7 mouse cellular contexts compared by ENCODE assay signal in the genomic region with DNA sequence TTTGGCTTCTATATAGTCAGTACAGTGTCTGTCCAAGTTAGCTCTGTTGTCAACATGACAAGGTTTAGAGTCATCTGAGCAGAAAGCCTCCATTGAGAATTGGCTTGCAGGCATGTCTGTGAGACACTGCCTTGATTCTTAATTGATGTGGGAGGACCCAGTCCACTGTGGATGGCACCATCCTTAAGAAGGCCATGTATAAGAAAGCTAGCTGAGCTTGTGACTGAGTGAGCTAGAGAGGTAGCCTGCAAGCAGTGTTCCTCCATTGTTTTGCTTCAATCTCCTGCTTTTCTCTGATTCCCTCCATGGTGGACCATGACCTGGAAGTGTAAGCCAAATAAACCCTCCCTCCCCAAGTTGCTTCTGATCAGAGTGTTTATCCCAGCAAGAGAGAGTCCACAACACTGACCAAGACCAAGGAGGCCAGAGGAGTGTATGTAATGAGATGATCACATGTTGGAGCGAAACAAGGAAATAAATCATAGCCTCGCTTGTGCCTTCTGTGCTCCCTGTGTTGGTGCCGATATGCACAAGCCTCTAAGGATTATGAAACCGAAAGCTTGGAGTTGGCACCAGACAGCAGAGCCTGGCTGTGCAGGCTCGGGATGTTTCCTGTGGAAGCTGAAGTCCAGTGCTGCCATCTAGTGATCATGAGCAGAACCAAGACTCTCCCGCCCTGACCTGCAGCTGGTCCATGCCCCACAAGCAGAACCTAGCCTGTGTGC. TPM values are rescaled to one million over a fixed set of nuclear protein-coding genes. Genes with fewer than 3 reads are reported as not detected.
DNase-seq lines count a peak whose midpoint lies in the region; ATAC-seq lines count a peak whose summit lies in the region.

No protein-coding gene starts in this region.

- H3K27ac ChIP-seq in intestine, embryonic 15.5 days, result no peak overlapping the region
- no peak overlapping the region; the same call in 1 of the 2 replicates for H3K27ac ChIP-seq in midbrain, embryonic 10.5 days (replicated peaks)

- no peaks in the 10 kb centered on the region for H3K4me1 ChIP-seq in intestine, embryonic 15.5 days (replicated peaks)
- H3K4me1 ChIP-seq in midbrain, embryonic 10.5 days, result peaks cover 4% of the 10 kb centered on the region; the same call in 1 of the 2 replicates

- DNase-seq in adrenal gland, adult (ENCODE audit: inconsistent age in 2 of 2, low spot score in 1 of 2), result peak; percentile 87 to 95
- DNase-seq in embryo, embryonic 11 days, result peak; percentile 88
- peak; percentile 77 for DNase-seq in gastrocnemius, postnatal 25 days
- peak; percentile 82 to 91 for DNase-seq in left cerebral cortex, postnatal 25 days (ENCODE audit: low spot score in 2 of 2)
- peak; percentile 70 for DNase-seq in midbrain, embryonic 10.5 days (ENCODE audit: low spot score)
- DNase-seq in right cerebral cortex, postnatal 4 days, result peak; percentile 63

- ATAC-seq in intestine, embryonic 15.5 days, result peak; percentile 99

- no peaks in the 10 kb centered on the region for H3K36me3 ChIP-seq in intestine, embryonic 15.5 days
- no peaks in the 10 kb centered on the region for H3K36me3 ChIP-seq in midbrain, embryonic 10.5 days

- no peak overlapping the region for H3K9ac ChIP-seq in intestine, embryonic 15.5 days

- WGBS in intestine, embryonic 15.5 days, result 7% methylated on average over 6 of the region's 6 CpGs
- 15% methylated on average over 6 of the region's 6 CpGs for WGBS in midbrain, embryonic 10.5 days

- H3K9me3 ChIP-seq in intestine, embryonic 15.5 days, result no peaks in the 10 kb centered on the region
- H3K9me3 ChIP-seq in midbrain, embryonic 10.5 days (replicated peaks), result no peaks in the 10 kb centered on the region

- H3K4me2 ChIP-seq in intestine, embryonic 15.5 days (replicated peaks), result peak overlapping the region; percentile 63

- no peaks in the 10 kb centered on the region for H3K27me3 ChIP-seq in intestine, embryonic 15.5 days (replicated peaks)
- no peaks in the 10 kb centered on the region for H3K27me3 ChIP-seq in midbrain, embryonic 10.5 days (ENCODE audit: low read depth, poor library complexity, severe bottlenecking)

- peak overlapping the region; percentile 35 for H3K4me3 ChIP-seq in intestine, embryonic 15.5 days (replicated peaks)
- H3K4me3 ChIP-seq in midbrain, embryonic 10.5 days, result peak overlapping the region; percentile 35; the same call in 1 of the 2 replicates

- intact Hi-C loops in left cerebral cortex, postnatal 25 days (cut with DNase I), result loop anchor here (1.0 to 5.0 kb wide), 3 partner anchors 43 to 379 kb away; no protein-coding TSS in a partner anchor

RNA-seq across cellular contexts. Expression of gene Mmp27, which starts 23.8 kb away (rescaled TPM):
- total RNA-seq in gastrocnemius, postnatal 25 days (2021), result under 1 TPM in 1 of 2 experiments, not detected in 1; 0.70 TPM
- polyA plus RNA-seq in intestine, embryonic 15.5 days (2015; fragmentation: Nextera tagmentation; extraction: Ambion mirVana), result not detected in 2 replicates
- not detected for total RNA-seq in left cerebral cortex, postnatal 25 days (2021)
- polyA plus RNA-seq in midbrain, embryonic 10.5 days (2016; fragmentation: Nextera tagmentation; extraction: Ambion mirVana), result not detected in 2 replicates

RNA-seq across cellular contexts. Expression of gene Mmp20, which starts 33.1 kb away (rescaled TPM):
- total RNA-seq in gastrocnemius, postnatal 25 days (2021), result not detected
- polyA plus RNA-seq in intestine, embryonic 15.5 days (2015; fragmentation: Nextera tagmentation; extraction: Ambion mirVana), result 0.14 and 0.21 TPM in 2 replicates
- not detected for total RNA-seq in left cerebral cortex, postnatal 25 days (2021)
- not detected in 2 replicates for polyA plus RNA-seq in midbrain, embryonic 10.5 days (2016; fragmentation: Nextera tagmentation; extraction: Ambion mirVana)

RNA-seq across cellular contexts. Expression of gene Mmp8, which starts 36.7 kb away (rescaled TPM):
- not detected for total RNA-seq in gastrocnemius, postnatal 25 days (2021)
- polyA plus RNA-seq in intestine, embryonic 15.5 days (2015; fragmentation: Nextera tagmentation; extraction: Ambion mirVana), result 0.67 and 0.94 TPM in 2 replicates
- not detected for total RNA-seq in left cerebral cortex, postnatal 25 days (2021)
- polyA plus RNA-seq in midbrain, embryonic 10.5 days (2016; fragmentation: Nextera tagmentation; extraction: Ambion mirVana), result not detected in 2 replicates
